Comparison of ENCODE assay signal across 15 mouse cellular contexts in the genomic region with DNA sequence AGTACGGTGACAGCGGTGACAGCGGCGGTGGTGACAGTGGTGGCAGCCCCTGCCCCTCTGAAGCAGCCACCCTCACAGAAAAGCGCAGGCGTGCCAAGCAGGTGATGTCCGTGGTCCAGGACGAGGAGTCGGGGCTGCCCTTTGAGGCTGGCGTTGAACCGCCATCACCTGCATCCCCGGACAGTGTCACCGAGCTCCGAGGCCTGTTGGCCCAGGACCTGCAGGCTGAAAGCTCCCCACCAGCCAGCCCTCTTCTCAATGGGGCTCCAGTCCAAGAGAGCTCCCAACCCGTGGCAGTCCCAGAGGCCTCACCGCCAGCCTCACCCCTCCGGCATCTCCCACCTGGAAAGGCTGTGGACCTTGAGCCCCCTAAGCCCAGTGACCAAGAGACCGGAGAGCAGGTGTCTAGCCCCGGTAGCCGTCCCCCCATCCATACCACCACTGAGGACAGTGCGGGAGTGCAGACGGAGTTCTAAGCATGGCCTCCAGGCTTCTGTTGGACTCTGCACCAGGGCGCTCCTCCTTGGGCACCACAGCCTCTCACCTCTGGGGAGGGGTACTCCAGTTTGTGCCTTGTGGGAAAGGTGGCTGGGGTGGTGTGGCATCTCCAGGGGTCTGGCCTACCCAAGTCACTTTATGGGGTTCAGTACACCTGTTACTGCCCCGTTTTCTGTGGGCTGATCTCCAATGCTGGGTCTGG.
"Had no signal": no experiment of that assay in that cellular context is flagged by ENCODE, and none has a peak within 500 bp of the region (broad histone marks: within the 10 kb centered on the region; RNA-seq: fewer than 3 reads in every experiment).

No protein-coding gene starts in this region.

- H3K4me3 ChIP-seq: layer of hippocampus, adult 2 months; liver, embryonic 15.5 days; midbrain, embryonic 12.5 days; neural tube, embryonic 15.5 days had no signal

- H3K9ac ChIP-seq: liver, embryonic 15.5 days; midbrain, embryonic 12.5 days; neural tube, embryonic 15.5 days had no signal

- DNase-seq: kidney, adult 11 months; kidney, adult 9 months; kidney, postnatal 4 days; left cerebral cortex, postnatal 4 days; lung, adult 2 months; lung, postnatal 36 days; thymus, postnatal 14 days had no signal

- H3K27ac ChIP-seq: kidney, postnatal 0 days; layer of hippocampus, adult 2 months; liver, embryonic 15.5 days; midbrain, embryonic 12.5 days; neural tube, embryonic 15.5 days; stomach, postnatal 0 days had no signal

- H3K9me3 ChIP-seq: liver, embryonic 15.5 days; midbrain, embryonic 12.5 days; neural tube, embryonic 15.5 days had no signal

- H3K4me2 ChIP-seq: liver, embryonic 11.5 days; liver, embryonic 15.5 days; midbrain, embryonic 12.5 days; neural tube, embryonic 15.5 days had no signal

- H3K4me1 ChIP-seq: midbrain, embryonic 12.5 days; neural tube, embryonic 15.5 days had no signal

- H3K27me3 ChIP-seq: liver, embryonic 15.5 days; midbrain, embryonic 12.5 days; neural tube, embryonic 15.5 days had no signal

- ATAC-seq: lung, postnatal 0 days had no signal
